Mouse (Mus musculus) CD4-positive helper T cell, adult 2 months (primary cell): ENCODE results near the gene Atp12a.

Source experiments
- DNase-seq: peaks from one replicate; pipeline ENCODE4 v3.0.0-alpha.2; 2012; ENCODE audit warnings: low read depth, missing footprints, low spot score

Gene Atp12a

DNA sequence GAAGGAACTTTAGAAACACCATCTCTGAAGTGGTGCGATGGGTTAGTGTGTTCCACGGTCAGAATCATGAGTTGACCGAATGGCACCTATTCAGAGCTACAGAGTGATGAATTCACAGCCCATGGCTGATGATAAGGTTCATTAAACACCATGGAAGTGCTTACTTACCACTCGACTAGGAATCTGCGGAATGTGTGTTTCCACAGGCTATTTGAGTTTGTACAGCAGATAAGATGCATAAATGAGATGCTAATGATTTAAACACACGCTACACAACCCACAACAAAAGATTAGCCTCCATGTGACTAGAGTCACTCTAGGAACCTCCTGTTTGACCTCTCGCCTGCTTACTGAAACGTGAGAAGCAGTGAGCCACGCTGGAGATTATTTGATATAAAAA lies 14.5 kb downstream of the Atp12a start:
- no peak for DNase-seq

DNA sequence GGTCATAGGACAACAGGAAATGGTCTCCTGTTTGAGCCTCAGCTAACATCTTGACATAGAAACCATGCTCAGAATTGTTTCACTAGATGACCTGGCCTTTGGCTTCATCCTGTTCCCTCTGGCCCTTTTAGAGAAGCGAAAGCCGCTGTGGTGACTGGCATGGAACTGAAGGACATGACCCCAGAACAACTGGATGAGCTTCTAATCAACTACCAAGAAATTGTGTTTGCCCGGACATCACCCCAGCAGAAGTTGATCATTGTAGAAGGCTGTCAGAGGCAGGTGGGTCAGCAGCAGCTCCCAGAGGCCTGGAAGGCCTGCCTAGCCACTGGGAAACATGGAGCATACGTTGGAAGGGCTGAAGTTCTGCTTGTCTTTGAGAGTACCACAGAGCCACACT lies 17.5 kb downstream of the Atp12a start:
- DNase-seq: no peak

DNA sequence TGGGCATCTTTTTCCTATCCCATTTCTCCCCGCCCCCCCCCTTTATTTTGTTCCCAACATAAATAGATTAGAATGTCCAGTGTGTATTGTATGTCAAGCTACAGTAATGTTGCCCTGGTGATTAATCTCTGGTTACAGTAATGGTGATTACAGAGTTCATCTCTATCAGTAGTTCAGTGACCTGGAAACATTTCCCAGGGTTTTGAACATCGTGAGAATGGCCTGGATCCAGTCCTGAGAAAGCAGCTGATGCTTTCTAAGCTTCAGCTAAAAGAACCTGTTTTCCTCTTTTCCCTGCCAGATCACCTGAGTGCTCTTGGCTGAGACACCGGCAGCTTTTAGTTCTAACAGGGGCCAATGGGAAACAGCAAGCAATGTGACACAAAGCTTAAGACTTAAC lies 25.4 kb downstream of the Atp12a start:
- DNase-seq: no peak

DNA sequence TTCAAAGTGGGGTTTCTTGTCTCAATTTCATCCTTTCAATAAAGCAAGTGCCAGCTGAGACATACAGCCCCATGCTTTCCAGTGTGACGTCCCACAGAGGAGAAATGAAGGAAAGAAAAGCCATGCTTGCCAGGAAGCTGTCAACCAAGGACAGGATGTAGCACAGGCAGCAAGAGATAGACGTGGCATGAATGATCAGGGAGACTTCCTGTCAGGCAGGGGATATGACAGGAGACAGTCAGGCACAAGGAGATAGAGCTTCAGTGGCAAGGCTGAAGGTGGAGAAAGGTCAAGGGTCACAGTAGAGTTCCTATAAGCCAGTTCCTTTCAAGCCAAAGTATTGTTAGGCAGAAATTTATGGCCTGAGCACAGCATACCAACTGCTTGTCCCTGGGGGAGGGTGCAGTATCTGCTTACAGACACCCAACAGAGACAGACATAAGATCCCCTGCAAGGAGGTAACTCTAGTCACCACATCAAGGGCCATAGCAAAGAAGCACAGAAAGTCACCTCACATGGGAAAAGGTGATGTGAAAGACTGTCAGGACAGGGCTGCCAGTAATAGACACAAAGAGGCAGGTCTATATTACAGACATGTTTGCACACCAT lies 28.9 kb downstream of the Atp12a start:
- DNase-seq: no peak

DNA sequence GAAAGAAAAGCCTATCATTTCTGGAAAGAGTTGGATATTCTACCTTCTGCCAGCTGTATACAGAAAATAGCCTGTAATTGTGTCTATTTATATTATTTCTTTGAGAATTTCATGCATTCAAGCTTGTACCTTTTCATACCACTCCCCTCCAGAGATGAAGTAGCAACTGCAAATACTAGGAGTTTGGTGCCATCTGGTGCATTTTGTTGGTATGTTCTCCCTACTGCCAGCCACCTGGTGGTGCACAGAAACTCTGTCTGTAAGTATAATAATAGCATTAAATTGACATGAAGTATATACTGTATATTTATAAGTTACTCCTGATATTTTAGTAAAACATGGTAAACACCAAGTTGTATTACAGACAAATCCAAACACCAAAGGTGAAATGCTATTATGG lies 33.1 kb downstream of the Atp12a start:
- peak; percentile 24 for DNase-seq

DNA sequence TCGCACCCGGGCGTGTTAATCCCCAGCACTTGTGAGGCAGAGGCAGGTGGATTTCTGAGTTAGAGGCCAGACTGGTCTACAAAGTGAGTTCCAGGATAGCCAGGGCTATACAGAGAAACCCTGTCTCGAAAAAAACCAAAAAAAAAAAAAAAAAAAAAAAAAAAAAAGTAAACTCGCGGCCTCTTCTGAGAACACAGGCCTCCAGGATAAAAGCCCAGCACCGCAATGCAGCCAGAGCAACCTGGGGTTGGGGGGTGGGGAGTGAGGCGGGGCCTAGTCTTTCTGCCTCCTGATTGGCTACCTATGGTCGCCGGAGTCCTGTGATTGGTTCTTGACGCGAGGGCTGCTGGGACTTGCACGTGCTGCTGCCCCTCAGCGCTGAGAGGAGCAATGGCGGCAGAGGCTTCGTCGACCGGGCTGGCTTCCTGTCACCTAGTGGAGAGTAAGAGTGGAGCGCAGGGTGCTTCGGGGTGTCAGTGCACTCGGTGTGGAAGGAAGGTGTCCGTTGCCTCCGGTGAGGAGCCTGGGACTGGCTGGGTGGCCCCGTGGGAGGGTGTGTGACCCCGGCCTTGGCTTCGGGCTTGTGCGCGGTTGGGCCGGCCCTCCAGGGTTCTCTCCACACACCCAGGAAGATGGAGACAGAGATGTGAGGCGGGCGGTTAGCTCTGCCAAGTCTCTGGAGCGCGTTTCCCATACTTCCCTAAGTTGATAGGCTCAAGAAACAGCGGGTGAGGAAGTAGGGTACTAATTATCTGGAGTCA lies 37.6 kb downstream of the Atp12a start, which contains the start of gene Rnf17:
Rnf17 (plus strand) TSS at position 271 of the 761 bp plus-strand sequence.
- DNase-seq: no peak

GRCm38 (mm10) chr14:56403072-56403375 lies 38.2 kb downstream of the Atp12a start:
- DNase-seq: no peak
